Mouse (Mus musculus) layer of hippocampus, adult 9-11 months (tissue): Measurements from ENCODE around the gene Pdik1l.

ENCODE experiments used
- DNase-seq: peaks from one replicate; pipeline ENCODE4 v3.0.0; 2022

Pdik1l gene

DNA sequence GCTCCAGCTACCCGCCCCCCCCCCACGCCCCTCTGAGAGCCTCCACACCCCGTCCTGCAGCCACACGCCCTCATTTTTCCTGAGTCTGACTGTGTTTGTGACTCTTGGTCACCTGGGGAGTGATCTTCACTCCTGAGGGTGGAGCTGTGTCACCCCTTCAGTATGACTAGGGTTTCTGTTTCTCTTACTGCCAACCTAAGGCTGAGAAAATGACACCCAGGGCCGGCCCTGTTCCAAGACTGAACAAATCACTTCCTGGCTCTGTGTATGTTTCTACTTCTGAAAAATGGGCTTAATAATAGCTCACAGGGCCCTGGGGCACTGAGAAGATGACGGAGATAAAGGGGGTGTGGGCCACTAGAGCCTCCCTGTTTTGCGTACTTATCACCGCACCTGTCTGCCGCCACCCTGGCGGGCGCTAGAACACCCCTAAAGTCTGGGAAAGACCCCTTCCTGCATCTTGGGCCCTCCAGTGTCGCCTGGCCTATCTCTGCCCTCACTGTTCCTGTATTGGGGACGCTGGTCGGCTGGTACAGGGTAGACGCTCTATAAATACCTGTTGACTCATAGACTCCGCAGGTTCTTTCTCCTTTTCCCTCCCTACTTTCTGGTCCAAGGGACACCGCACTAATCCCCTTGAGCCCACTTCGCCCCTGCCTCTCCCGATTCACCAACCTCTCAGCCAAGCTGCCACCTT lies 50.0 kb downstream of the Pdik1l start:
- no peak for DNase-seq

DNA sequence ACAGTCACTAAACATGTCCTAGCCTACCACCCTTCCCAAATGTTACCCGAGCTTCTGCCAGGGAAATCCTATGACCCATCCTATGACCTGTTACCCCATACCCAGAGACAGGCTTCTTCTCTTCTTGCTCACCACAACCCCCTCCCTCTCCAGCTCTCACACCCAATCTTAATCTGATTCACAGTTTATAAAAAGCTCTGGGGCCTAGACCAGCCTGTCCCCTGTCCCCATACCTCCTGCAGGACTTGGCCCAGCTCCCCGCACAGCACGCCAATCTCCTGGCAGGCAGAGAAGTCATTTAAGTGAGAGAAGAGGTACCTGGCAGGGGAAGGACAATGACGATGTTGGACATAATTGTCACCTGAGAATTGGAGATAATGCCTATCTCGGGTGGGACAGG lies 52.8 kb downstream of the Pdik1l start:
- DNase-seq = no peak

DNA sequence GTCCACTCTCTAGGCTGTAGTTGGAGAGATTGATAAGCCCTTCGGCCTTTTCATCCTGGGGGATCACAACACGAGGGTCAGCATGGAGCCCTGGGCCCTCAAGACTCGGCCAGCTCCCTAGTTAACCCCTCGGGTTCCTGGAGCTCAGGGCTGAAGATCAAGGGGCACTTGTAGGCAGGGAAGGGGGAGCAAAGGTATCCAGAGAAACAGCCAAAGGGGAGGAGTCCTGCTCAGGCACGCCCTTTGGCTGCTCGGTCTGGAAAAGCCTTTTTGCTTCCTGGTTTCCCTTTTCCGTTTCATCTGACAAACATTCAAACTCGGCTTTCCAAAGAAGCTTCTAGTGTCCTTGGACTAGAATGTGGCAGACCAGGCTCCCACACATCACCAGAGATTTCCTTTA lies 57.3 kb downstream of the Pdik1l start:
- no peak for DNase-seq

DNA sequence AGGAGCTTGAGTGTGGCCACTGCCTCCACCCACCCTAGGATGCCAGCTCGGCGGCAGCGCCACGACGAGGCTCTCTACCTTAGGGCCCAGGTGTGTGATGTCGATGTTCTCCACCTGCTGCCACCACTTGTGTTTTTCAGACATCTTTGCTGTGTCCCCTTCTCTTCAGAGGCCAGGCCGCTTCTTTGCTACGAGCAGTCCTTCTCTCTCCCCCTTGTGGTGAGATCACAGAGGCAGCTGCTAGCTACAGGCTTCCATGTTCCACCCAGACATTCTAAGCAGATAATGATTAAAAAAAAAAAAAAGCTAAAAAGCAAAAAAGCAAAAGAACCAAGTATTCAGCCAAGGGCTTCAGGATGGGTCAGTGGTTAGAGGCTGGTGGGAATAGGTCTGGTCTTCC lies 60.5 kb downstream of the Pdik1l start, which contains the start of gene Catsper4:
Gene Catsper4, minus strand, starts transcription at position 190 of the 400 bp plus-strand sequence.
- DNase-seq = no peak
